Mouse (Mus musculus) small intestine, adult 2 months (tissue): ENCODE data around the gene Nup62.

Source experiments
- CTCF ChIP-seq: fragments of 200-500 bp; IDR thresholded peaks from 2 replicates; pipeline ENCODE4 v1.5.1; 2012; ENCODE audit warnings: low read depth, mild to moderate bottlenecking, control low read depth, inconsistent platforms, low read length, moderate library complexity, mixed read lengths; ENCODE audit not compliant: insufficient replicate concordance, insufficient read length; ENCODE audit errors: extremely low read depth
- POLR2A ChIP-seq: fragments of 200-500 bp; IDR thresholded peaks from 2 replicates; pipeline ENCODE4 v1.6.1; 2012; ENCODE audit warnings: low read depth, mild to moderate bottlenecking, control low read depth, inconsistent platforms, low read length, moderate library complexity

- TF ChIP-seq POLR2A (peak; percentile 12; the same call in 1 of the 2 replicates), CTCF (no peak)
Observed at GRCm38 (mm10) chr7:44815721-44816469, at the start of gene Nup62, which contains the start of gene Il4i1.
